Mouse (Mus musculus): ENCODE data around the gene Smim9. TPM values are rescaled to one million over a fixed set of nuclear protein-coding genes. Genes with fewer than 3 reads are reported as not detected.
"Not testable (repeated sequence)": the region's sequence is repeated elsewhere in the genome, so short reads cannot be mapped to it uniquely, and the experiment has no call there.

The Smim9 gene
- polyA plus RNA-seq, 1 experiment = not detected

GRCm38 (mm10) chrX:75148414-75148813, 15.2 kb downstream of the Smim9 start:
- Histone ChIP-seq H3K4me3 (no peak overlapping the region), H3K36me3 (ENCODE audit: control insufficient read depth, insufficient read depth) (no peaks in the 10 kb centered on the region), H3ac (ENCODE audit: control insufficient read depth, insufficient read length) (no peak overlapping the region), H3K79me2 (ENCODE audit: control insufficient read depth, insufficient read depth) (no peaks in the 10 kb centered on the region), H3K27me3 (ENCODE audit: control insufficient read depth, insufficient read depth, insufficient read length) (no peaks in the 10 kb centered on the region), H3K4me2 (ENCODE audit: low read depth) (no peak overlapping the region)
- no peak for TF ChIP-seq MYOG (IDR thresholded peaks at IDR 0.05; ENCODE audit: control insufficient read depth in 1 of 3, insufficient read depth in 1 of 3, insufficient read length in 2 of 3, low read depth in 2 of 3)
- no peak for TF ChIP-seq SRF (IDR thresholded peaks at IDR 0.05; ENCODE audit: control insufficient read depth, insufficient read length, low read depth)
- no peak for TF ChIP-seq USF1 (IDR thresholded peaks at IDR 0.05; ENCODE audit: low read depth)
- TF ChIP-seq POLR2AphosphoS2 (IDR thresholded peaks at IDR 0.05; ENCODE audit: insufficient read length, low read depth) = no peak
- TF ChIP-seq CEBPB (IDR thresholded peaks at IDR 0.05; ENCODE audit: insufficient read depth, poor library complexity, severe bottlenecking) = no peak
- TF ChIP-seq MYOD1 (IDR thresholded peaks at IDR 0.05; ENCODE audit: control insufficient read depth in 1 of 3, insufficient read length in 2 of 3, low read depth in 2 of 3) = no peak
- no peak for TF ChIP-seq MAX (IDR thresholded peaks at IDR 0.05; ENCODE audit: low read depth)
- TF ChIP-seq TCF3 (IDR thresholded peaks at IDR 0.05; ENCODE audit: insufficient read length, low read depth) = no peak
- no peak for TF ChIP-seq REST (IDR thresholded peaks at IDR 0.05; ENCODE audit: insufficient read depth, insufficient read length)
- TF ChIP-seq TCF12 (IDR thresholded peaks at IDR 0.05; ENCODE audit: insufficient read depth, poor library complexity, severe bottlenecking) = no peak
- TF ChIP-seq POLR2A (IDR thresholded peaks at IDR 0.05; ENCODE audit: insufficient read length, low read depth) = no peak
- no peak for TF ChIP-seq E2F4 (IDR thresholded peaks at IDR 0.05; ENCODE audit: insufficient read depth)

GRCm38 (mm10) chrX:75143124-75143555, 20.4 kb downstream of the Smim9 start:
- H3K36me3 ChIP-seq (ENCODE audit: control insufficient read depth, insufficient read depth); H3K79me2 ChIP-seq (ENCODE audit: control insufficient read depth, insufficient read depth); H3K4me3 ChIP-seq; H3K4me2 ChIP-seq (ENCODE audit: low read depth); H3K27me3 ChIP-seq (ENCODE audit: control insufficient read depth, insufficient read depth, insufficient read length); H3ac ChIP-seq (ENCODE audit: control insufficient read depth, insufficient read length): not testable (repeated sequence)

GRCm38 (mm10) chrX:75138182-75138581, 25.4 kb downstream of the Smim9 start:
- no peak overlapping the region for H3K4me3 ChIP-seq
- H3K79me2 ChIP-seq (ENCODE audit: control insufficient read depth, insufficient read depth) = no peaks in the 10 kb centered on the region
- H3K27me3 ChIP-seq (ENCODE audit: control insufficient read depth, insufficient read depth, insufficient read length) = no peaks in the 10 kb centered on the region
- TF ChIP-seq TCF12 (IDR thresholded peaks at IDR 0.05; ENCODE audit: insufficient read depth, poor library complexity, severe bottlenecking) = no peak
- TF ChIP-seq REST (IDR thresholded peaks at IDR 0.05; ENCODE audit: insufficient read depth, insufficient read length) = no peak
- no peak for TF ChIP-seq SRF (IDR thresholded peaks at IDR 0.05; ENCODE audit: control insufficient read depth, insufficient read length, low read depth)
- no peak for TF ChIP-seq POLR2AphosphoS2 (IDR thresholded peaks at IDR 0.05; ENCODE audit: insufficient read length, low read depth)
- no peak for TF ChIP-seq E2F4 (IDR thresholded peaks at IDR 0.05; ENCODE audit: insufficient read depth)
- TF ChIP-seq CEBPB (IDR thresholded peaks at IDR 0.05; ENCODE audit: insufficient read depth, poor library complexity, severe bottlenecking) = no peak
- TF ChIP-seq POLR2A (IDR thresholded peaks at IDR 0.05; ENCODE audit: insufficient read length, low read depth) = no peak
- TF ChIP-seq MYOD1 (IDR thresholded peaks at IDR 0.05; ENCODE audit: control insufficient read depth in 1 of 3, insufficient read length in 2 of 3, low read depth in 2 of 3) = no peak
- no peak for TF ChIP-seq MAX (IDR thresholded peaks at IDR 0.05; ENCODE audit: low read depth)
- TF ChIP-seq TCF3 (IDR thresholded peaks at IDR 0.05; ENCODE audit: insufficient read length, low read depth) = no peak
- no peak for TF ChIP-seq MYOG (IDR thresholded peaks at IDR 0.05; ENCODE audit: control insufficient read depth in 1 of 3, insufficient read depth in 1 of 3, insufficient read length in 2 of 3, low read depth in 2 of 3)
- TF ChIP-seq USF1 (IDR thresholded peaks at IDR 0.05; ENCODE audit: low read depth) = no peak
- H3K4me2 ChIP-seq (ENCODE audit: low read depth) = no peak overlapping the region
- H3ac ChIP-seq (ENCODE audit: control insufficient read depth, insufficient read length) = no peak overlapping the region
- no peaks in the 10 kb centered on the region for H3K36me3 ChIP-seq (ENCODE audit: control insufficient read depth, insufficient read depth)

GRCm38 (mm10) chrX:75137729-75138128, 25.8 kb downstream of the Smim9 start:
- no peak overlapping the region for H3ac ChIP-seq (ENCODE audit: control insufficient read depth, insufficient read length)
- H3K4me3 ChIP-seq = no peak overlapping the region
- no peak overlapping the region for H3K4me2 ChIP-seq (ENCODE audit: low read depth)
- no peaks in the 10 kb centered on the region for H3K79me2 ChIP-seq (ENCODE audit: control insufficient read depth, insufficient read depth)
- no peaks in the 10 kb centered on the region for H3K36me3 ChIP-seq (ENCODE audit: control insufficient read depth, insufficient read depth)
- no peaks in the 10 kb centered on the region for H3K27me3 ChIP-seq (ENCODE audit: control insufficient read depth, insufficient read depth, insufficient read length)
- TF ChIP-seq SRF (IDR thresholded peaks at IDR 0.05; ENCODE audit: control insufficient read depth, insufficient read length, low read depth) (no peak), POLR2A (IDR thresholded peaks at IDR 0.05; ENCODE audit: insufficient read length, low read depth) (no peak), TCF3 (IDR thresholded peaks at IDR 0.05; ENCODE audit: insufficient read length, low read depth) (no peak), CEBPB (IDR thresholded peaks at IDR 0.05; ENCODE audit: insufficient read depth, poor library complexity, severe bottlenecking) (no peak), MYOG (IDR thresholded peaks at IDR 0.05; ENCODE audit: control insufficient read depth in 1 of 3, insufficient read depth in 1 of 3, insufficient read length in 2 of 3, low read depth in 2 of 3) (no peak), POLR2AphosphoS2 (IDR thresholded peaks at IDR 0.05; ENCODE audit: insufficient read length, low read depth) (no peak), MYOD1 (IDR thresholded peaks at IDR 0.05; ENCODE audit: control insufficient read depth in 1 of 3, insufficient read length in 2 of 3, low read depth in 2 of 3) (no peak)

GRCm38 (mm10) chrX:75136938-75137337, 26.6 kb downstream of the Smim9 start:
- Histone ChIP-seq H3K4me2 (ENCODE audit: low read depth) (no peak overlapping the region), H3K36me3 (ENCODE audit: control insufficient read depth, insufficient read depth) (no peaks in the 10 kb centered on the region), H3ac (ENCODE audit: control insufficient read depth, insufficient read length) (no peak overlapping the region), H3K4me3 (no peak overlapping the region), H3K27me3 (ENCODE audit: control insufficient read depth, insufficient read depth, insufficient read length) (no peaks in the 10 kb centered on the region), H3K79me2 (ENCODE audit: control insufficient read depth, insufficient read depth) (no peaks in the 10 kb centered on the region)
- TF ChIP-seq TCF12 (IDR thresholded peaks at IDR 0.05; ENCODE audit: insufficient read depth, poor library complexity, severe bottlenecking) (no peak), CEBPB (IDR thresholded peaks at IDR 0.05; ENCODE audit: insufficient read depth, poor library complexity, severe bottlenecking) (no peak), MYOG (IDR thresholded peaks at IDR 0.05; ENCODE audit: control insufficient read depth in 1 of 3, insufficient read depth in 1 of 3, insufficient read length in 2 of 3, low read depth in 2 of 3) (no peak), E2F4 (IDR thresholded peaks at IDR 0.05; ENCODE audit: insufficient read depth) (no peak), SRF (IDR thresholded peaks at IDR 0.05; ENCODE audit: control insufficient read depth, insufficient read length, low read depth) (no peak), POLR2AphosphoS2 (IDR thresholded peaks at IDR 0.05; ENCODE audit: insufficient read length, low read depth) (no peak), REST (IDR thresholded peaks at IDR 0.05; ENCODE audit: insufficient read depth, insufficient read length) (no peak), MAX (IDR thresholded peaks at IDR 0.05; ENCODE audit: low read depth) (no peak), TCF3 (IDR thresholded peaks at IDR 0.05; ENCODE audit: insufficient read length, low read depth) (no peak), USF1 (IDR thresholded peaks at IDR 0.05; ENCODE audit: low read depth) (no peak), MYOD1 (IDR thresholded peaks at IDR 0.05; ENCODE audit: control insufficient read depth in 1 of 3, insufficient read length in 2 of 3, low read depth in 2 of 3) (no peak)

All from myocyte (in vitro differentiated cells).